Mouse (Mus musculus) mature B cell (primary cell): Measurements from ENCODE around the gene Znrd1.

Experiments used
- in situ Hi-C: fragments of 300-500 bp; cut with MboI; formaldehyde crosslinking; loops from 2 replicates; pipeline ENCODE4 v1.14.3; 2019

The Znrd1 gene

GRCm38 (mm10) chr17:36927496-36928120 lies 30.8 kb downstream of the Znrd1 start:
- in situ Hi-C loops = no loop called here

GRCm38 (mm10) chr17:36923491-36923890 lies 34.9 kb downstream of the Znrd1 start:
- in situ Hi-C loops = no loop called here

GRCm38 (mm10) chr17:36922715-36923114 lies 35.6 kb downstream of the Znrd1 start:
- in situ Hi-C loops = no loop called here

- in situ Hi-C loops = no loop called here
Observed at GRCm38 (mm10) chr17:36920239-36920638, 38.1 kb downstream of the Znrd1 start.

GRCm38 (mm10) chr17:36915076-36915475 lies 43.3 kb downstream of the Znrd1 start:
- in situ Hi-C loops = no loop called here

GRCm38 (mm10) chr17:36914108-36914507 lies 44.3 kb downstream of the Znrd1 start:
- in situ Hi-C loops = no loop called here

GRCm38 (mm10) chr17:36912031-36912430 lies 46.3 kb downstream of the Znrd1 start:
- in situ Hi-C loops = no loop called here

- in situ Hi-C loops = no loop called here
Observed at GRCm38 (mm10) chr17:36909802-36910201, 48.6 kb downstream of the Znrd1 start.

GRCm38 (mm10) chr17:36908235-36908634 lies 50.1 kb downstream of the Znrd1 start:
- in situ Hi-C loops = no loop called here
